Mouse (Mus musculus): ENCODE measurements around the gene Wnt3a.
"Not testable (repeated sequence)": the region's sequence is repeated elsewhere in the genome, so short reads cannot be mapped to it uniquely, and the experiment has no call there.

Gene Wnt3a

GRCm38 (mm10) chr11:59307422-59308163 is 17.0 kb upstream of the Wnt3a start:
- peak; percentile 84 for DNase-seq (ENCODE audit: low spot score)

GRCm38 (mm10) chr11:59306461-59307421 is 16.2 kb upstream of the Wnt3a start, which contains the start of gene Wnt9a:
Gene Wnt9a, plus strand, starts transcription at chr11:59306928.
- peak; percentile 82 for DNase-seq (ENCODE audit: low spot score)

GRCm38 (mm10) chr11:59305821-59306215 is 15.3 kb upstream of the Wnt3a start:
- peak; percentile 49 for DNase-seq (ENCODE audit: low spot score)

DNA sequence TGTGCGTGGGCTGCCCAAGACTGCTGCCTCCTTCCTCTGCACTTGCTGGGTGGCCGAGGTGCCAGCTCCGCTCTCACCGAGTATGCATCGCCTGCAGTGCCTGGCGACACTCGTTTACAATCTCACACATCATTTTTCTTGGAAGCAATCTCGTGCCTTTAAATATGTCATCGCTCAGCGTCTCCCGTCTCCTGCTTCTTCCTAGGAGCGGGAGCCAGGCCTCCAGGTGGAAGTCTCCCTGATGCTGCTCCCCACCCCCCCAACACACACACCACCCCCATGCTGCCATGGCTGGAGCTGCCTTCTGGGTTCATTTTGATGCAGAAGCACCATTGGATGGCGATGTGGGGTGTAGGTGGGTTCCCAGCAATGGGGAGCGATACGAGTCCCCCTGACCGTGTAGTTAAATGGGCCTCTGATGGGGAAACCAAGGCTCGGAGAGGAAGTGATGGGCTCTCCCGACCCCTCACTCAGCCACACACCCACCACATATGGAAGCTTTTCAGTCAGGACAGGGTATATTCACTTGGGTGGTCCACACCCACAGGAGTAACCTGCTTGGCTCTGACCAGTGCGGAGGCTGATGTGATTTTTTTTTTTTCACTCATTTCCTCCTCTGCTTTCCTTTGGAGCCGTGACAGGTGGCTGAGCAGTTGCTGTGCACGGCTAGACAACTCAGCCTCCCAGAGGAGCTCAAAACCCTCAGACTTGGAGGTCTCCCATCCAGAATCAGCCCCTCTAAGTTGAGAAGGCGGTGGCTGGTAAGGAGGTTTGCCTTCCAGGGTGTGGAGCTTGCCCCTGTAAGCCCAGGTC is 14.7 kb upstream of the Wnt3a start:
- DNase-seq (ENCODE audit: low spot score): no peak

DNA sequence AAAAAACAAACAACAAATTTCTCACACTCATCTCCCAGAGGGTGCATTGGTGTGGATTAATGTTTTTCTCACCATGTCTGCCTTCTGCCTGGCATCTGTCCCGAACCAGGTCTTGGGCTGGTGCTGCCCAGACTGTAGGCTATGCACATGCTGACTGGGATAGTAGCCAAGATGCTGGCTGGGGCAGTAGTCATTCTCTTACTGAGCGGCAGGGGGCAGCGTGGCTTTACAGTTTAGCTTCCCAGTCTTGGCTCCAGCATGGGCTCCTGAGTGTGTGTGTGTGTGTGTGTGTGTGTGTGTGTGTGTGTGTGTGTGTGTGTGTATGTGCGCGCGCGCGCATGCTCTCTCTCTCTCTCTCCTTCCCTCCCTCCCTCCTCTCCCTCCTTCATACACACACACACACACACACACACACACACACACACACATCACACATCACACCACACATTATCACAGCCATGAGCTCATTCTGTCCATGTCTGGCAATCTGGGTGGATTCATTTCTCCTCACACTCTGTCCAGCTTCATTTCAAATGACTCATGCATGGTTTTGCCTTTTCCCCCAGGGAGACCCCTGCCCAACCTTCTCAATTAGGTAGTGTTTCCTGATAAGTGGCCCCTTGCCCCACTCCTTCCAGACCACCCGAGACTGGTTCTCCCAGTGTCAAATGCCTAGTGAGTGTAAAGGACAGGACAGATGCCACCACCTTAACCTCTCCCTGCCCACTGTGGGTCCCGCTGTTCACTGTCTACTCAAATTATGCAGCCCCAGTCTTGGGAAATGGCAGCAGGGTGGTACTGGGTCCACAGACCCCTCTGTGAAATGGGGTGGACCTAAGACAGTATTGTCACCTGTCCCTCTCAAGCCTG is 12.4 kb upstream of the Wnt3a start:
- peak; percentile 92 for DNase-seq (ENCODE audit: low spot score)

- DNase-seq (ENCODE audit: low spot score): not testable (repeated sequence)
Observed at GRCm38 (mm10) chr11:59301053-59301452, 10.5 kb upstream of the Wnt3a start.

- peak; percentile 71 for DNase-seq (ENCODE audit: low spot score)
Observed at GRCm38 (mm10) chr11:59300185-59300584, 9.6 kb upstream of the Wnt3a start.

DNA sequence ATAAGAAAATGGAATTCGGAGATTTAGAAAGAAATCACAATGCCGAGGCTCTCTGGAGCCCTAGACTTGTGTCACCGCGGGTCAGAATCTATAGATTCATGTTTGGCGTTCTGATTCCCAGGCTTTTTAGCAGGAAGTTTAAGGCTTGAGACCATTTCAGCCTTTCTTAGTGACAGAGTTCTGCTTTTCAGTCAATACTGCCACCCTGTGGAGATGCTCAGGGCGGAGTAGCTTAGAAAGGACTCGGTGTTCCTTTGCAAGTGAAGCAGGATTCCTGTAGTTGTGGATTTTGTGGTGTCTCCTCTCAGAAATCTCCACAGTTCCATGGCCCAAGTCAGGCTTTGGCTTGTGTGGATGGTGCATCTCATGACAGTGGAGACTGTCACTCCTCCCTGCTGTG is 7.4 kb upstream of the Wnt3a start:
- DNase-seq (ENCODE audit: low spot score): peak; percentile 77

- peak; percentile 73 for DNase-seq (ENCODE audit: low spot score)
Observed at GRCm38 (mm10) chr11:59293616-59294015, 3.1 kb upstream of the Wnt3a start.

DNA sequence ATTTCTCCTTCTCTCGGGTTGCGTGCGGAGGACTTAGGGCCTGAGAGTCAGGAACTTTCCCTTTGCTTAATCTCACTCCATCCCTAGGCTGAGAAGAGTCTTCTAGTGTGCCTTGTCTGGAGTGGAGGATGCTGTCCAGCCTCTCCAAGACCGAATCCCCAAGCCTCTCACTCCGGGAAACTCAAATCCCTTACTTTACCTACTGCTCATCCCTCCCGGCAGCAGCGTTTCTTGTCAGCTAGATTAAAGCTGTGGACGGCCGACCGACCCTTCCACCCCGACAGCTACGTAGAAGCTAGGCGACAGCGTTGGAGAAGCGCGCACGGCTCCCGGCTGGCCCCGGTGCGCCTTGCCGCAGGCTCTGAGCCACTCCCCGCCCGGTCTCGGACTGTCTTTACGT is 846 bp downstream of the Wnt3a start:
- DNase-seq (ENCODE audit: low spot score): no peak

DNA sequence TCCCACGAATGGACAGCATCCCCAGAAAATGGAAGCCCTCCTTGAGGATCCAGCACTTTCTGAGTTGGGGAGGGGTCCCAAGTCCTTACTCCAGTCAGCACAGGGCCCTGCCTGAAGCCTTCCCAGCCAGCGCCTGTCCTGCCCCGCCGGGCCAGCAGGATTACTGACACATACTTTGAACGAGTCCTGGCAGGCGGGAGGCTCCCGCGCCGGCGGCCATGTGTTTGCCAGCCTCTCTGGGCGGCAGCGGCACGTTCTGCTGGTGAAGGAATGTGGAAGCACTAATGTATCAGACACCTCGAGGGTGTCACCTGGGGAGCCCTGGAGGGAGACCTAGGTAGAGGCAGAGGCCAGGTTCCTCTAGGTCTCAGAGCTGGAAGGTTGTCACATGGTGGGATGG is 6.4 kb downstream of the Wnt3a start:
- DNase-seq (ENCODE audit: low spot score): no peak

DNA sequence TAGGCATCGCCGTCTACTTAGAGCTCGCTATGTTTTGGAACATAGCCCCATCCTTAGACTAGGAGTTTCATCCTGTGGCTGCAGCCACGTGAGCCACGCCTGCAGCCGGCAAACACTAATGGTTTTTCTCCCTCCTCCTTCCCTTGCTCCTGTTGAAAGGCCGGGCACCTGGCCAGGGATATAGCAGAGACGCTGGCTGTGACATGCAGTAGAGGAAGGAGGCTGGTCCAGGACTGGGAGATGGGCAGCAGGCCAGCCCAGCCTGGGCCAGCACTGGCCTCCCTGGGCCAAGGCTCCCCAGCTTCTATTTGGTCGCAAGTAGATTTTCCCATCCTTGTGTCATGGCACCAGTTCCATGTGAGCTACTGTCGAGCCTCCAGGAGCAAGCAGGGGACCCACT is 7.6 kb downstream of the Wnt3a start:
- no peak for DNase-seq (ENCODE audit: low spot score)

- DNase-seq (ENCODE audit: low spot score): no peak
Observed at GRCm38 (mm10) chr11:59282111-59282510, 8.4 kb downstream of the Wnt3a start.

- DNase-seq (ENCODE audit: low spot score): no peak
Observed at GRCm38 (mm10) chr11:59278047-59278446, 12.5 kb downstream of the Wnt3a start.

- DNase-seq (ENCODE audit: low spot score): no peak
Observed at GRCm38 (mm10) chr11:59276877-59277276, 13.7 kb downstream of the Wnt3a start.

DNA sequence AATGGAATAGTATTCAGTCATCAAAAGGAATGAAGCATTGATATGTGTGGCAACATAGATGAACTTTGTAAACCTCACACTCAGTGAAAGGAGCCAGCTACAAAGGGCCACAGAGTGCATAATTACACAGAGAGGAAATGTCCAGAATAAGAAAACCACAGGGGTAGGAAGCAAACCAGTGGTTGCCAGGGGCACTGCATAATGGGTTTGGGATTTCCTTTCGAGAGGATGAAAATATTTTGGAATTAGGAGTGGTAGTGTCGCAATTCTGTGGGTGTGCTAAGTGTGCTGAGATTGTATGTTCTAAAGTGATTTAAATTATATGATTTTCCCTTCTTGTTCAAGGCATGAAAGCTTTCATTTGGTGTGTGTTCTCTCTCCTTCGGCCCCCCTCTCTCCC is 16.4 kb downstream of the Wnt3a start:
- no peak for DNase-seq (ENCODE audit: low spot score)

DNA sequence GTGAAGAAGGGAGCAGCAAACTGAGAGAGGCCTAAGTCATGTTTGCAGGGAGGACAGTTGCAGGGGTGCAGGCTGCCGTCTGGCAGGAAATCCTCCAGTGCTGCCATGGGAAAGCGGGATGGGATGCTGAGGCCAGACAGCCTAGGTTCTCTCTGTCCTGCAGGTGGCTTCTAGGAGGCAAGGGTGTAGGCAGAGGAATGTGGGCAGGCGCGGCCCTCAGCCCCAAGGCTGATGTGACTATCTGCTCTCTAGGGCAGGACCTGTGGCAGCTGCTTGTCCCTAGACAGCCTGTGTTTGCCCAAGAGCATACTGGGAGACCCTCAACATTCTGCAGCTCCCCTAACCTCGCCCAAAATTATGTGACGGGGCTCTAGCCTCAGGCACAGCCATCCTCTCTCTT is 23.8 kb downstream of the Wnt3a start:
- DNase-seq (ENCODE audit: low spot score): no peak

GRCm38 (mm10) chr11:59265154-59265813 is 25.3 kb downstream of the Wnt3a start:
- DNase-seq (ENCODE audit: low spot score): no peak

- DNase-seq (ENCODE audit: low spot score): peak; percentile 60
Observed at GRCm38 (mm10) chr11:59264593-59264992, 26.0 kb downstream of the Wnt3a start.

- DNase-seq (ENCODE audit: low spot score): peak; percentile 76
Observed at GRCm38 (mm10) chr11:59263870-59264563, 26.5 kb downstream of the Wnt3a start.

Measured in embryo, embryonic 10.5 days (tissue).